Mouse (Mus musculus) thymus, adult 2 months (tissue): ENCODE results near the gene Egfr. TPM values are rescaled to one million over a fixed set of nuclear protein-coding genes. Genes with fewer than 3 reads are reported as not detected.

Experiments
- DNase-seq: peaks from one replicate; pipeline ENCODE4 v3.0.0; 2021
- H3K27ac ChIP-seq: fragments of 200-500 bp; 2 replicates; pipeline ENCODE4 v1.5.1; 2012; ENCODE audit warnings: low read length, control low read depth; ENCODE audit not compliant: control insufficient read depth, insufficient read depth
- H3K27me3 ChIP-seq: fragments of 200-500 bp; 2 replicates; pipeline ENCODE4 v1.6.1; 2012; ENCODE audit warnings: mild to moderate bottlenecking, low read length, moderate library complexity, mixed read lengths; ENCODE audit not compliant: control insufficient read depth, insufficient read depth
- H3K36me3 ChIP-seq: fragments of 200-500 bp; 2 replicates; pipeline ENCODE4 v1.6.1; 2012; ENCODE audit warnings: mild to moderate bottlenecking, low read length, moderate library complexity; ENCODE audit not compliant: control insufficient read depth, insufficient read depth
- H3K4me1 ChIP-seq: fragments of 200-500 bp; replicated peaks from 2 replicates; pipeline ENCODE4 v1.6.1; 2012; ENCODE audit warnings: low read length; ENCODE audit not compliant: control insufficient read depth, insufficient read depth
- H3K4me3 ChIP-seq: fragments of 200-500 bp; 2 replicates; pipeline ENCODE4 v1.5.1; 2012; ENCODE audit warnings: mild to moderate bottlenecking, low read length, control low read depth, moderate library complexity; ENCODE audit not compliant: control insufficient read depth, insufficient read depth
- CTCF ChIP-seq: fragments of 200-500 bp; IDR thresholded peaks from 2 replicates; pipeline ENCODE4 v1.5.1; 2012; ENCODE audit warnings: mild to moderate bottlenecking, control low read depth, low read length, moderate library complexity, borderline replicate concordance; ENCODE audit not compliant: control insufficient read depth, poor library complexity, insufficient read depth; ENCODE audit errors: extremely low read depth
- POLR2A ChIP-seq: fragments of 200-500 bp; IDR thresholded peaks from 2 replicates; pipeline ENCODE4 v1.6.1; 2012; ENCODE audit warnings: mild to moderate bottlenecking, low read length, control low read depth, moderate library complexity; ENCODE audit not compliant: control insufficient read depth, poor library complexity, insufficient read depth; ENCODE audit errors: extremely low read depth
- WGBS: fragments of 180-500 bp; shearing (Covaris S2); methylation state at CpG from one replicate; pipeline ENCODE4 v1.1.7; 2018; 5-methylcytosine and 5-hydroxymethylcytosine counted together
- polyA plus RNA-seq: library from polyadenylated mRNA; depleted of rRNA; stranded (reverse); fragments of >200 nt; gene quantifications from 2 replicates; pipeline ENCODE4 v1.2.3, GENCODE M21; 2012; rRNA removed

The Egfr gene
- polyA plus RNA-seq, 1 experiment = 17.4 TPM

GRCm38 (mm10) chr11:16950226-16950975 lies 198.4 kb downstream of the Egfr start:
- Histone ChIP-seq H3K4me1 (no peaks in the 10 kb centered on the region; the same call in 1 of the 2 replicates), H3K27me3 (no peaks in the 10 kb centered on the region), H3K36me3 (no peaks in the 10 kb centered on the region), H3K27ac (no peak overlapping the region), H3K4me3 (peak overlapping the region; percentile 41)
- TF ChIP-seq CTCF (no peak), POLR2A (no peak)
- no peak for DNase-seq
- 14% methylated on average over 13 of the region's 13 CpGs for WGBS

DNA sequence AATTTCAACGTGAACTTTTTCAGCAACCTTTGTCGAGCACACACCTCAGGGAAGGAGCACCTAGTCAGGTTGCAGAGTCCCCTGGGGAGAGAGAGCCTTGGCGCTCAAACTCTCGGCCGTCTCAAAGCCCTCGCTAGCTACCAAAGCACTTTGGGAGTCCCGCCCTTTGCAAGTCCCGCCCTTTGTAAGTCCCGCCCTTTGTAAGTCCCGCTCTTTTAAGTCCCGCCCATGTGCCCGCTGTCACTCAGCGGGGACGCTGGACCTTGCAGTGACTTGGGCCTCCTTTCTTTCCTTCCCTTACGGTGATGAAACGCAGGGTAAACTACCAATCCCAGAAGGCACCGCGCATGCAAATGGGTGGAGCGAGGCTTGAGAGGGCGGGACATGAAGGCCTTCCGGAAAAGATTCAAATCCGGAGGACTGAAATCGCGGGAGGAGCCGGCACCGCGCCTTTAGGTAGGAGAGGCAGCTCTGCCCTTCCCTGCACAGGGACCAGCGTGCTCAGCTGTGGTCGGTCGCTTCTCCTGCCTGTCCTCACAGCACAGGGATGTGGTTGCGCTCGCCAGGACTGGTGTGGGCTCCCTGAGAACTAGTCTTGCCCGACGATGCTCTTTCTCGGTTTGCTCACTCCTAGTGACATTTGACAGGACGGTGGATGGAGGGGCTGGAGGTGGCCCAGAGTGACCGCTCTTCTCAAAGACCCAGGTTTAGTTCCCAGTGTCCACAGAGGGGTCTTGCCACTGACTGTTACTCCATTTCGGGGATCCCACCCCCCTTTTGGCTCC lies 199.2 kb downstream of the Egfr start, which contains the start of gene Fbxo48:
Gene Fbxo48, plus strand, starts transcription at position 400 of the 785 bp plus-strand sequence.
- TF ChIP-seq CTCF = 0 out of 2 replicates have a peak, but pooled peaks have one; percentile 14
- peak; percentile 69 for TF ChIP-seq POLR2A
- no peaks in the 10 kb centered on the region for H3K27me3 ChIP-seq
- peak; percentile 97 for DNase-seq
- peak within 1 kb of the TSS; percentile 71 for H3K4me3 ChIP-seq
- H3K36me3 ChIP-seq = no peaks in the 10 kb centered on the region
- H3K27ac ChIP-seq = no peak within 1 kb of the TSS
- no peaks in the 10 kb centered on the region; the same call in 1 of the 2 replicates for H3K4me1 ChIP-seq
- WGBS = under 1% methylated on average over 38 of the region's 38 CpGs

DNA sequence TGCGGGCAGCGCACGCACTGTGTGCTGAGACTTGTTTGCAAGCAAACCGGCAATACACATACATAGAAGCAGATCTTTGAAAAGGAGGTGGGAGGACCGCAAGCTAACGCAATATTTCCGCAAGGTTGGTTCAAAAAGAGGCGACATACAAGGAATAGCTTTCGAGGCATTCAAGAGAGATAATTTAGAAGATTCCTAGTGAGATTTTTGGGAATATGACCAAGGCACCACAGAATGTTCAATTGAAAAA lies 199.7 kb downstream of the Egfr start:
- WGBS = under 1% methylated on average over 9 of the region's 9 CpGs
- no peaks in the 10 kb centered on the region; the same call in 1 of the 2 replicates for H3K4me1 ChIP-seq

GRCm38 (mm10) chr11:16956115-16956862 lies 204.3 kb downstream of the Egfr start:
- DNase-seq = no peak
- WGBS = 26% methylated on average over 6 of the region's 6 CpGs
- Histone ChIP-seq H3K4me1 (no peaks in the 10 kb centered on the region; the same call in 1 of the 2 replicates), H3K27me3 (no peaks in the 10 kb centered on the region), H3K4me3 (no peak overlapping the region), H3K27ac (no peak overlapping the region), H3K36me3 (no peaks in the 10 kb centered on the region)
- no peak for TF ChIP-seq CTCF
- no peak for TF ChIP-seq POLR2A

More for the DNA sequence above, 199.7 kb downstream of the Egfr start:
- H3K4me3 ChIP-seq = peak overlapping the region; percentile 71
- no peaks in the 10 kb centered on the region for H3K27me3 ChIP-seq
- no peak for DNase-seq
- TF ChIP-seq POLR2A = no peak
- no peak for TF ChIP-seq CTCF
- no peak overlapping the region for H3K27ac ChIP-seq
- H3K36me3 ChIP-seq = no peaks in the 10 kb centered on the region

- DNase-seq = no peak
- H3K36me3 ChIP-seq = no peaks in the 10 kb centered on the region
- WGBS = 83% methylated on average over 6 of the region's 6 CpGs
- TF ChIP-seq CTCF = no peak
- TF ChIP-seq POLR2A = no peak
- no peaks in the 10 kb centered on the region for H3K4me1 ChIP-seq
- H3K27ac ChIP-seq = no peak overlapping the region
- H3K4me3 ChIP-seq = no peak overlapping the region
- no peaks in the 10 kb centered on the region for H3K27me3 ChIP-seq
Observed at GRCm38 (mm10) chr11:16957030-16957429, 205.0 kb downstream of the Egfr start.

- Histone ChIP-seq H3K27ac (no peak overlapping the region), H3K4me3 (no peak overlapping the region), H3K27me3 (no peaks in the 10 kb centered on the region), H3K4me1 (no peaks in the 10 kb centered on the region), H3K36me3 (no peaks in the 10 kb centered on the region)
- DNase-seq = no peak
- TF ChIP-seq POLR2A (no peak), CTCF (no peak)
- 98% methylated on average over 1 of the region's 1 CpGs for WGBS
Observed at GRCm38 (mm10) chr11:16958520-16958919, 206.5 kb downstream of the Egfr start.

Other genes with a start within 250 kb of the Egfr start
- gene Sec61g, start 243.7 kb upstream of the Egfr start, polyA plus RNA-seq = 10.0 and 16.4 TPM in 2 replicates
- 2.3 and 4.1 TPM in 2 replicates for gene Fbxo48, start 199.2 kb downstream of the Egfr start, polyA plus RNA-seq